Mouse (Mus musculus): ENCODE results near the gene Rraga. TPM values are rescaled to one million over a fixed set of nuclear protein-coding genes. Genes with fewer than 3 reads are reported as not detected.

The Rraga gene
- total RNA-seq (2023), result 10 to 100 TPM; 41.6 to 43.4 TPM

DNA sequence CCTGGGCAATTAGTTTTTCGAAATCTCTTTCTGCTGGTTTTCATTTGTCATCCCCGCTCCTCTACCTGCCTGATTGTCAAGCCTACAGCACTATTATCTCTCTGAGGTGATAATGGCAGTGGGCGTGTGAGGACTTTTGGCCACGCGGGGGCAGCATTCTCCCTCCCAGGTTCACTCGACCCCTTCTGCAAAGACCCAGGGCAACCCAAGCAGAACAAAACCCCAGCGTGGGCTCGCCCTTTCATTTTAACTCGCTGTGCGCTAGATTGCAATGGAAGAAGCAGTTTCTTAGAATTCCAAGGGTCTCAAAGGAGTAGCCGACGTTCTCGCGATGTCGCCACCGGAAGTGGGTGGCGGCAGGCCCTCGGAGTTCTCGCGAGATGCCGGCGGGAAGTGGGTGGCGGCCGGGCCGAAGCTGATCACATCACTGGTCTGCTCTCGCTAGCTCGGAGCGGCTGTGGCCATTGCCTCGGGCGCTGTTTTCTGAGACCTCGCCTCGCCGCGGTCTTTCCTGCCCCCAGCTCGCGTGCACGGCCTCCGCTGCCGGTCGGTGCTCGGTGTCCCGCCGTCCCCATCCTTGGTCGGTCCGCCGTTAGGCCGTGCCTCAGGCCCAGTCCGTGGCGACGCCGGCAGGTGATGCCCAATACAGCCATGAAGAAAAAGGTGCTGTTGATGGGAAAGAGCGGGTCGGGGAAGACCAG lies at the start of gene Rraga:
TSS of gene Rraga (plus strand) at position 386 of the 701 bp plus-strand sequence.

DNA sequence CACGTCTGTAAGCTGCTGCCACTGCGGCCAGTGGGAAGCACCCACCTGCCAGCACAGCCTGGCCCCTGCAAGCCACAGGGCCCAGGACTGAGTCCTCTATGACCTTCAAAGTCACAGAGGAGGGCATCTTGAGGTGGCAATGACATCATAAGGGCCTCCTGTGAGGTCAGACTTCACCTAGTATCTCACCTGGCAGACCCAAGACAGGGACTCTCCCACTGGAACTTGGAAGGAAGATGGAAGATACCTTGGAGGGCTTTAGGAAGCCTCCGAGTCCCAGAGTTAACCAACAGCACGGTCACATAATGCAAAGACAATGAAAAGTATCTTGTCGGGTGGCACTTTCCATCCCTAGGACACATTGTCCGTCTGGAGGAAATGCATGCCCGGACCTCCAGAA lies 17.2 kb upstream of the Rraga start, which contains the start of gene Saxo1:
TSS of gene Saxo1 (minus strand) at position 101 of the 400 bp plus-strand sequence.

DNA sequence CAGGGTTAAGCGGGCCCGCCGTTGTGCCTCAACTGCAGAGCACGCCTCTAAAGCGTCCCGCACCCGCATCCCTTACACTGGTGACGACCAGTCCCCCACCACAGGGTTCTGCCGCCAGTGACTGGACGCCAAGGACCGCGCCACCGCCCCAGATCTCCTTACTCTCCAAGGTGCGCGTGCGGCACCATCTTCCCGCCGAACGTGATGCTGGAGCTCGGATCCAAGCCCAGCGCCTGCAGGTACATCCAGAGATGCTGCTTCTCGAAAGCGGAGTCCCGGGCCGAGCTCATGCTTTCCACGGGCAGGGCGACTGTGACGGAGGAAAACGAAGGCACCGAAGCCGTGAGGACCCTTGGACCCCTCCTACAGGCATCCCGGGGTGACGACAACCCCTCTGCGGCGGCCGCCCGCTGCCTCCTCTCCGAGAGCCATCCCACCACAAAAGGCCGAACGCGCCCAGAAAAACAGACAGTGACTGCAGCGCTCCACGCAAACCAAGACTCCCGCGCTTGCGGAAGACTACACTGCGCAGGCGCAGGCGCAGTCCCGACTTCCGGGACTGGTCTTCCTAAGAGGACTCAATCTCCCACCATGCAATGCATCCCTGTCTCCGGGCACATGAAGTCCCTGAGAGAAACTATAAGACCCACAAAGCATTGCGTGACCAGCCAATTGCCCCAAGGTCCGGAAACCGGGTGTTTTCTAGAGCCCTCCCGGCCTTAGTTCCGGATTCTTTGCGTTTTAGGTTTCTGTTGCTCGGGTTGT lies 36.2 kb downstream of the Rraga start, which contains the start of gene Haus6:
TSS of gene Haus6 (minus strand) at position 532 of the 765 bp plus-strand sequence.

Other genes with a start within 250 kb of the Rraga start
- gene Saxo1, start 17.3 kb upstream of the Rraga start, total RNA-seq (2023), result not detected
- gene Haus6, start 36.4 kb downstream of the Rraga start, total RNA-seq (2023), result 10 to 100 TPM in 1 of 2 experiments, 1 to 10 TPM in 1; 10.0 to 11.3 TPM
- gene Plin2, start 94.4 kb downstream of the Rraga start, total RNA-seq (2023), result 100 to 1,000 TPM; 183 to 191 TPM
- 10 to 100 TPM; 12.0 to 17.4 TPM for gene Dennd4c, start 172.9 kb downstream of the Rraga start, total RNA-seq (2023)

Data from neutrophil, adult 83 days (primary cell).